Mouse (Mus musculus) right cerebral cortex, postnatal 14 days (tissue): Measurements from ENCODE around the gene Cd244a.
A peak's percentile ranks its signal among the peaks of the same experiment; 100 is the strongest.

ENCODE experiments used
- DNase-seq: peaks from one replicate; pipeline ENCODE4 v3.0.0; 2022

Gene Cd244a

DNA sequence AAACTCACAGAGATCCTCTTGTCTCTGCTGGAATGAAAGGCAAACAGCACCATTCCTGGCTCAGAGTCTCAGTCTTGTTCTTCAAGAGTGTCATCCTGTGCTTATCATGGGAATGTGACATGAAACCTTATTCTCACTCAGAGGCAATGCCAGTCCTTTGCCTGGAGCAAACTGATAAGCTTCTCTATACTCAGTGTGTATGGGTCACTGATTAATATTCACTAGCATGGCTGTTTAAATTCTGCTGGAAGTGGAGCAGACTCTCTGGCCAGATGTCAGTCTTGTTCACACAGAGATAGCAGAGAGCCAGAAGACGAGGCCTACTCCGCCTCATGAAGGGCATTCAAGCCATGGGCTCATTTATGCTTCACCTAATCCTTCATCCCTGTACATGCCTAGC, 25.6 kb downstream of the Cd244a start:
- no peak for DNase-seq

DNA sequence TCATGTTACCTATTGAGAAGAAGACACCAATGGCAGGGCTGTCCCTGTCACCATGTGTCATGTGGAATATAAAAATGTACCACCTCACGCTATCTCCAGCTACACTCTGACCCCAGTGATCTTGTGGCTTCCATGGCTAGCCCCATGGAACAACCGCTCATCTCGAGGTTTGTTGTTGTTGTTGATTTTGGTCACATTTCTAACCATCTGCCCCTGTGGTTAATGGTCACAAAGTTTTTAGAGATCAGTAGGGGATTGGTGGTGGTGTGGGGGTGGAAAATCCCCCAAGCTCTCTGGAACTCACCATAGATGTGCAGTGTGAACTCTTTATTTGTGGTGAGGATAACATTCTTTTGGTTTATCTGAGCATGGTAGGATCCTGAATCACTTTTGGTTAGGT, 45.7 kb downstream of the Cd244a start:
- no peak for DNase-seq

- DNase-seq: no peak
These were observed 47.7 kb downstream of the Cd244a start for GRCm38 (mm10) chr1:171606656-171607055.

DNA sequence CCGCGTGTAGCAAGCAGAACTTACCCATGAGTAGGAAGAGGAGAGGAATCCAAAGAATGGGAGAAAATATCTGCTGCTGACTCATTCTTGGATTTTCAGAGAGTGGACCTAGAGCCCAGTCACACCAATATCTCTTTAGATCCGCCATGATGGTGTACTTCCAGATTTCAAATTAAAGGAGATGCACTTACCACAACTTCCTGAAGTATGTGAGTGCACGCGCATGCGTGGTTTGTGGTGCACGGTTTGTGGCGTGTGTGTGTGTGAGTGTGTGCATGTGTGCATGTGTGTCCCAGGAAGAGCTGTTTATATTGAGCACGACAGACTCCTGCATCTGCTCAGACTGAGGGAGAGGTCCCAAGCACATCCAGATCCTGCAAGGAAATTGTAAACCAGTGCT, 48.2 kb downstream of the Cd244a start, which contains the start of gene Ly9:
Ly9 (minus strand) TSS at position 235 of the 400 bp plus-strand sequence.
- DNase-seq: no peak

DNA sequence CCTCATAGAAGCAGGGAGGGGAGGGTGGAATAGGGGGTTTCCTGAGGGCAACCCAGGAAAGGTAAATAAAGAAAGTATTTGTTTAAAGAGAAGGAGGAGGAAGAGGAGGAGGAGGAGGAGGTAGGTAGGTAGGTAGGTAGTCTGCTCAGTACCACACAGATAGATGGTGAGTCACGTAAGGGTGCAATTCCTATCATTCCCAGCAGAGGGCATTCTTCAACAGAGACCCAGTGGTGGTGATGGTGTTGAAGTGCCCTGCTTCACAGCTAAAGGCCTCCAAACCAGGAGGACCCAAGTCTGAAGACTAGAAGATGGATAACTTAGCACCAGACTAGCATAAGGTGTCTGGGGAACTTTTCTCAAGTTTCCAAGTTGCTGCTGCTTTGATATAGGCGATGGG, 51.0 kb downstream of the Cd244a start:
- DNase-seq: no peak

- DNase-seq: peak; percentile 15
These were observed 51.8 kb downstream of the Cd244a start for GRCm38 (mm10) chr1:171610781-171611180.

- no peak for DNase-seq
These were observed 55.0 kb downstream of the Cd244a start for GRCm38 (mm10) chr1:171613962-171614361.

DNA sequence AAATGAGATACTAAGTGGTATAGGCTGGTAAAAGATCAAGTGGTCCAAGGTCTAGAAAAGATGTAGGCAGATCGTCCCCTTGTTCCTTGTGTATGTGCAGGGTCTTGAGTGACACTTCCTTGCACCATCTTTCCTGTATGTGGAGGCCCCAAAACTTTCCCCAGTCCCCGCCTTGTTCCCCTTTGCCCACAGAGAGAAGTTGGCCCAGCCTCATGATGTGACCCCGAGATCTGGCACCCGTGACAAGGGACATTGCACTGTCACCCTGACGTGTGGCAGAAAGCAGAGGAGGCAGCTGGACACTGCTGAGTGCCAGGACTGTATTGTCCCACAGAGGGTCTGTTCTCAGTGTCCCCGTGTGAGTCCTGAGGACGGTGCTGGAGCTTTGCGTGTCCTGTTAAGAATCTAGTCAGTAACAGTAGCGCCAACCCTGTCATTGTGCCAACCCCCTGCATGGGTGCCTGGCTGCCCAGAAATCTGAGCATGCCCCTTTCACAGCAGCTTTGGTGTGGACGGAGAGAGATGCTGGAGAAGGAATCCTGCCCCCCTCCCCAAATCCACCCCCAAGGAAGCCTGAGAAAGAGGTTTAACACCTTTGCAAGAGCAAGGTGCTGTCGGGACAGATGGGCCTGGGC, 58.0 kb downstream of the Cd244a start:
- DNase-seq: no peak

- peak; percentile 19 for DNase-seq
These were observed 60.0 kb downstream of the Cd244a start for GRCm38 (mm10) chr1:171619001-171619400.

DNA sequence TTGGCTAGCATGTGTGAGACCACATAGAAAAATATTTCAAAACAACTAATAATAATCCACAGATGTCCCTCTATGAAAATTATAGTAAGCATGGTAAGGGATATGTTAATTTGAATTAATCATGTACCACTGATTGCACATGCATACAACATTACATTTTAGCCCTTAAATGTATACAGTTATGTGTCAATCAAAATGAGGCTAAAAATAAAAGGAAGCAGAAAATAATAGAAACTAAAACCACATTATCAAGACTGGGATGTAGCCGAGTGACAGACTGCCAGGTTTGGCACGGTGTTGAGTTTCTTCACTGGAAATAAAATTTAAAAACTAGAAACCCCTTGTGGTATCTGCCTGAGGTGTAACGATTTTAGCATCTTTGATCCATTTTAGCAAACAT, 60.7 kb downstream of the Cd244a start:
- DNase-seq: no peak

GRCm38 (mm10) chr1:171620091-171620490, 61.1 kb downstream of the Cd244a start:
- no peak for DNase-seq

GRCm38 (mm10) chr1:171627801-171628200, 68.8 kb downstream of the Cd244a start:
- DNase-seq: no peak

DNA sequence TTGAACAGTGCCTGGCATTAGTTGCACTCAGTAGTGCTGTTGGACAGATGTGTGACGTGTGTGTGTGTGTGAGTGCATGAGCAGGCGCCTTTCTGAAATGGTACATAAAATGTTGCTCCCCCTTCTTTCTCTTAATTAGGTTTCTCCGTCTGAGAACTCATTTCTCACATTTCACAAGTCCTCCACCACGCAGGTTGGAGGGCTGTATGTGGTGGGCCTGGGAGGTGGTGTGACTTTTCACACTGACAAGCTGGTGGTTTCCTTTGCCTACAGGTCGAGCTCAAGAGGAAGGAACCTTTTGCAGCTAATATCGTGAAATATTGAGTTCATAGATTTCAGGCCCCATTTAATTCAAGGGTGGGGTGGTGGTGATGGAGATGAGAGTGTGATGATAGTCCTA, 70.2 kb downstream of the Cd244a start:
- DNase-seq: no peak

GRCm38 (mm10) chr1:171630041-171630440, 71.0 kb downstream of the Cd244a start:
- DNase-seq: no peak

- DNase-seq: peak; percentile 41
These were observed 71.9 kb downstream of the Cd244a start for GRCm38 (mm10) chr1:171630912-171631311.

GRCm38 (mm10) chr1:171631447-171631846, 72.5 kb downstream of the Cd244a start:
- peak; percentile 16 for DNase-seq

DNA sequence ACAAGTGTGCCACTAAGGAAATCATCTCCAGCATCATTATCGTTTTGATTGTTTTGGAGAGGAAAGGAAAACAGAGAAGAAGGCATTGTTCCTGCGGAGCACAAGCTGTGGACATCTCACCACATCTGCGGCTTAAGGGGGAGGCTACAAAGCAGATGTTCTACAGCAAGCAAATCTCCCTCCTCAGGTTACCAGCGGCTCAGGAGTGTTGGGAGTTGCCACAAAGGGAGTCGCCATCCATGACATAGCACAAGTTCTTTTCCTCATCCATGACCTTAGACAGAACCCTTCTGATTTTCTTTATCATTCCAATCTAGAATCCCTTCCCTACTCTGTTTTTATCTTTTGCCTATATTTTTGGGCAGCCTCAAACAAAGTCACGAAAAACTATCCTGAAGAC, 76.7 kb downstream of the Cd244a start:
- DNase-seq: no peak

DNA sequence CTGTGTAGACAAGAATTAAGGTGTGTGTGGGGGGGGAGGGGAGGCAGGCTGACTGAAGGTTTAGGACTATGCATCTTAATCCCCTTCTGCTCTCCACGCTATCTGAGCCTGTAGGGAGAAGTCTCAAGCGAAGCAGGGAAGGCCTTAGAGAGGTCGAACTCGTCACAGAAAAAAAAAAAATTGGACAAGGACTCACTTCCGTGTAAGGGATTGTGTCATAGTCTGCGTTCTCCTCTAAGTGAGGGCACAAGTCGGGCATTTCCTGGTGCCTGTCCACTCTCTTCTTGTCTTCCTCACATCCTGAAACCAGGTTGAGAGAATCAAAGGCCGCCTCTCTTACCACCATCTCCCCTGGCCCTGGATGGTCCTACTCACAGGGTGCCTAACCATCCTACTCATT, 78.1 kb downstream of the Cd244a start:
- no peak for DNase-seq

GRCm38 (mm10) chr1:171638686-171639085, 79.7 kb downstream of the Cd244a start:
- DNase-seq: no peak

DNA sequence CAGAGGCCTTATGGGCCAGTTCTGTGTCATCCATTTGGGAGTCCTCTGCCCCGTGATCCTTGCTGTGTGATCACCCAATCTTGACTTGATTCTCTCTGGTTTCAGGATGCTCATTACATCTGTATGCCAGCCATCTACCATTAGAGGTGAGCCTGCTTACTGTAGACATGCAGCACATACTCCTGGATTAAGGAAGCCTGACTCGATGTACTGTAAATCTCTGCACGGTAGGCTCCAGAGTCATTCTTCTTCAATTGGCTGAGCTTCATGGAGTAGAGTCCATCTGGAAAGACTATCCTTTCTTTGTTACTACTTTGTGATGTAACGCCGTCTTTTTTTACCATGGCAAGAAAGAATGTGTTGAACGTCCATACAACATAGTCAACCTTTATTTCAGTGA, 81.8 kb downstream of the Cd244a start:
- no peak for DNase-seq

DNA sequence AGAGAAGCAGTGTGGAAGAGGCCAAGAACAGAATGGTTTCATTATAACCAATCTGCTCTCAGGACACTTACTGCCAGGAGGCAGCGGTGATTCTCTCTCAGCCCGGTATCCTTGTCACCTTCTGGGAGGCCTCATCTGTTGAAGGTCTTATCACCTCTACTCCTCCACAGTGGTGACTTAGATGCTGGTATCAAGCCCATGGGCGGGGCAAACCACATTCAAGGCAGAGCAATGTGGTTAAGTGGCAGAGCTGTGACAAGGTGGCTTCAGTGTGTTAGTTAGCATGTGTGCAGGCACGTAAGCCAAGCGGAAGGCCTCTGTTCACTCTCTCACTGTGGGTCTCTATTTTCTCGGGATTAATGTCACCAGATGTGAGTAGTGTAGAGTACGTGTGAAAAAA, 84.6 kb downstream of the Cd244a start:
- DNase-seq: no peak

DNA sequence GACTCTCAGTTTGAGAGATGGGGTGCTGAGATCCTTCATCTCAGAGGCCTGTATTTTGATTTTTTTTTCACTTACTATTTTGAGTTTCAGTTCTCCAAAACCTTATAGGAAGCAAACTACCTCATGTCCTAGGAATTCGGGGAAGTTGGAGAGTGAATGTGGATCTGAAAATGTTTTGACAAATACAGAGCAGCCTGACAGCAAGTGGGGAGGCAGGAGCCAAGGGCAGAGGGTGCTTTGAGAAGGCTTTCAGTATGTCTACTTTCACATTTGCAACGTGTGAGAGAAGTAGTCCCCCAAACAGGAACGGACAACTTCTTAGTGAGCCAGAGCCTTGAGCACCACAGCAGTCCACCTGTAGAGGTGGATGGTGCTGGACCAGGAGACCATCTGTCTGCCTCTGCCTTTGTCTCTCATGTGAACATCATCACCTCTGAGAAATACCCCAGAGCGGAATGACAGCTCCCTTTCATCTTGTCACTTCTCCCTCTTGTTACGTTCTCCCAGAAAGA, 87.5 kb downstream of the Cd244a start:
- DNase-seq: no peak

DNA sequence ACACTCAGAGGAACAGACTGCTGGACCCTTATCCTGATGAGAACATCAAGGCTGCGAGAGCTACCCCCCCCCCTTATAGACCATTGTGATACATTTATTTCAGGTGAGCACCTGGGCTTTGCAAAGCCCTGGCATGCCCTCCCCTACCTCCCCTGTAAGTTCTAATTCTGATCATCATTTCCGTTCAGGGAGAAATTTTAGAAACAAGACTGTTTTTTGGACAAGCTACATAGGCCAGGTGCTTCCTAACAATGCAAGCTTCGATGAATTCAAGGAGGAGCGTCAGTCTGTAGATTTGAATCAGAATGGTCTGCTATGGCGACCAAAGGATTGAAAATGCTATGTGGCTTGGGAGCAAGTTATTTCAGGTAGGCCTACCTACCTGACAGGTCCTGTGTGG, 88.7 kb downstream of the Cd244a start:
- DNase-seq: no peak

GRCm38 (mm10) chr1:171648840-171649239, 89.8 kb downstream of the Cd244a start:
- DNase-seq: no peak

- no peak for DNase-seq
These were observed 93.7 kb downstream of the Cd244a start, which contains the start of gene Slamf7 for GRCm38 (mm10) chr1:171652734-171653133. TSS of gene Slamf7 (minus strand) at chr1:171653035.
